Mouse (Mus musculus): ENCODE data around the gene Igsf8.

The Igsf8 gene

GRCm38 (mm10) chr1:172274116-172274515 lies 12.7 kb downstream of the Igsf8 start:
- DNase-seq (ENCODE audit: low read depth): no peak

- DNase-seq (ENCODE audit: low read depth): no peak
Observed at GRCm38 (mm10) chr1:172274547-172274946, 13.1 kb downstream of the Igsf8 start.

GRCm38 (mm10) chr1:172277172-172277571 lies 15.7 kb downstream of the Igsf8 start:
- no peak for DNase-seq (ENCODE audit: low read depth)

- no peak for DNase-seq (ENCODE audit: low read depth)
Observed at GRCm38 (mm10) chr1:172278328-172278727, 16.9 kb downstream of the Igsf8 start.

- DNase-seq (ENCODE audit: low read depth): no peak
Observed at GRCm38 (mm10) chr1:172279768-172280509, 18.5 kb downstream of the Igsf8 start.

- DNase-seq (ENCODE audit: low read depth): no peak
Observed at GRCm38 (mm10) chr1:172281522-172282254, 20.2 kb downstream of the Igsf8 start.

- no peak for DNase-seq (ENCODE audit: low read depth)
Observed at GRCm38 (mm10) chr1:172283073-172283472, 21.6 kb downstream of the Igsf8 start.

- DNase-seq (ENCODE audit: low read depth): no peak
Observed at GRCm38 (mm10) chr1:172284221-172284620, 22.8 kb downstream of the Igsf8 start.

- no peak for DNase-seq (ENCODE audit: low read depth)
Observed at GRCm38 (mm10) chr1:172286740-172287139, 25.3 kb downstream of the Igsf8 start.

- DNase-seq (ENCODE audit: low read depth): peak; percentile 29
Observed at GRCm38 (mm10) chr1:172288900-172289616, 27.6 kb downstream of the Igsf8 start.

- DNase-seq (ENCODE audit: low read depth): no peak
Observed at GRCm38 (mm10) chr1:172289617-172289946, 28.1 kb downstream of the Igsf8 start.

GRCm38 (mm10) chr1:172292880-172293279 lies 31.4 kb downstream of the Igsf8 start:
- no peak for DNase-seq (ENCODE audit: low read depth)

- DNase-seq (ENCODE audit: low read depth): no peak
Observed at GRCm38 (mm10) chr1:172293449-172293848, 32.0 kb downstream of the Igsf8 start.

GRCm38 (mm10) chr1:172295751-172296197 lies 34.3 kb downstream of the Igsf8 start:
- DNase-seq (ENCODE audit: low read depth): no peak

GRCm38 (mm10) chr1:172296816-172297510 lies 35.5 kb downstream of the Igsf8 start:
- DNase-seq (ENCODE audit: low read depth): no peak

GRCm38 (mm10) chr1:172297611-172298537 lies 36.4 kb downstream of the Igsf8 start, which contains the start of gene Atp1a2:
Gene Atp1a2 (minus strand): TSS chr1:172298064.
- no peak for DNase-seq (ENCODE audit: low read depth)

- no peak for DNase-seq (ENCODE audit: low read depth)
Observed at GRCm38 (mm10) chr1:172299528-172299927, 38.1 kb downstream of the Igsf8 start.

- peak; percentile 24 for DNase-seq (ENCODE audit: low read depth)
Observed at GRCm38 (mm10) chr1:172300247-172300646, 38.8 kb downstream of the Igsf8 start.

- peak; percentile 22 for DNase-seq (ENCODE audit: low read depth)
Observed at GRCm38 (mm10) chr1:172301180-172301579, 39.7 kb downstream of the Igsf8 start.

GRCm38 (mm10) chr1:172302311-172302710 lies 40.9 kb downstream of the Igsf8 start:
- no peak for DNase-seq (ENCODE audit: low read depth)

GRCm38 (mm10) chr1:172302851-172303250 lies 41.4 kb downstream of the Igsf8 start:
- no peak for DNase-seq (ENCODE audit: low read depth)

Measured in NIH3T3 (cell line).